Mouse (Mus musculus) forebrain, embryonic 14.5 days (tissue): ENCODE data around the gene Slc10a7. TPM values are rescaled to one million over a fixed set of nuclear protein-coding genes. Genes with fewer than 3 reads are reported as not detected.
"Not testable (repeated sequence)": the region's sequence is repeated elsewhere in the genome, so short reads cannot be mapped to it uniquely, and the experiment has no call there.

Experiments used
- ATAC-seq: fragments of 200-750 bp; cut with Nextera tagmentation; 2 replicates; pipeline ENCODE4 v1.8.0; 2017; ENCODE audit warnings: mild to moderate bottlenecking, moderate library complexity
- DNase-seq: peaks from one replicate; pipeline ENCODE4 v3.0.0-alpha.2; 2015; ENCODE audit warnings: low spot score
- H3K27ac ChIP-seq: fragments of 300-500 bp; sonication (generic); 2 replicates; pipeline ENCODE4 v1.5.1; 2014; ENCODE audit warnings: low read depth, mild to moderate bottlenecking, control low read depth, low read length, moderate library complexity
- H3K27me3 ChIP-seq: fragments of 300-500 bp; sonication (generic); replicated peaks from 2 replicates; pipeline ENCODE4 v1.6.1; 2014; ENCODE audit warnings: low read length, control low read depth, mixed read lengths; ENCODE audit not compliant: control insufficient read depth, insufficient read depth
- H3K36me3 ChIP-seq: fragments of 300-500 bp; sonication (generic); 2 replicates; pipeline ENCODE4 v1.6.1; 2014; ENCODE audit warnings: low read length, control low read depth; ENCODE audit not compliant: control insufficient read depth, insufficient read depth
- H3K4me1 ChIP-seq: fragments of 300-500 bp; sonication (generic); 2 replicates; pipeline ENCODE4 v1.6.1; 2014; ENCODE audit warnings: antibody characterized with exemption, low read length, control low read depth; ENCODE audit not compliant: control insufficient read depth, insufficient read depth
- H3K4me2 ChIP-seq: fragments of 300-500 bp; sonication (generic); 2 replicates; pipeline ENCODE4 v1.6.1; 2014; ENCODE audit warnings: mild to moderate bottlenecking, control low read depth, low read length
- H3K4me3 ChIP-seq: fragments of 300-500 bp; sonication (generic); 2 replicates; pipeline ENCODE4 v1.5.1; 2014; ENCODE audit warnings: low read depth, low read length, control low read depth
- H3K9ac ChIP-seq: fragments of 300-500 bp; sonication (generic); 2 replicates; pipeline ENCODE4 v1.6.1; 2014; ENCODE audit warnings: mild to moderate bottlenecking, low read length, control low read depth, moderate library complexity
- H3K9me3 ChIP-seq: fragments of 300-500 bp; sonication (generic); replicated peaks from 2 replicates; pipeline ENCODE4 v1.6.1; 2016; ENCODE audit warnings: low read length, control low read depth, mixed read lengths; ENCODE audit not compliant: control insufficient read depth
- WGBS: fragments of 180-500 bp; shearing (Covaris S2); extraction: QIAGEN DNeasy Blood & Tissue Kit; methylation state at CpG from one replicate; pipeline ENCODE4 v1.1.7; 2014; 5-methylcytosine and 5-hydroxymethylcytosine counted together
- polyA plus RNA-seq: library from polyadenylated mRNA; unstranded; fragments of >200 nt; fragmentation: Nextera tagmentation; extraction: Ambion mirVana; gene quantifications from 2 replicates; pipeline ENCODE4 v1.2.1, GENCODE M21; 2014

The Slc10a7 gene
- polyA plus RNA-seq, 1 experiment from 2014 or later, result 5.2 TPM

GRCm38 (mm10) chr8:78698331-78698741 lies 189.2 kb downstream of the Slc10a7 start:
- Histone ChIP-seq H3K27me3 (no peaks in the 10 kb centered on the region), H3K27ac (no peak overlapping the region), H3K9ac (no peak overlapping the region), H3K4me1 (0 out of 2 replicates have a peak, but pooled peaks cover 2% of the 10 kb centered on the region), H3K36me3 (0 out of 2 replicates have a peak, but pooled peaks cover 8% of the 10 kb centered on the region), H3K4me2 (no peak overlapping the region), H3K9me3 (no peaks in the 10 kb centered on the region), H3K4me3 (no peak overlapping the region)
- ATAC-seq (no peak), DNase-seq (no peak)
- 91% methylated on average over 14 of the region's 14 CpGs for WGBS

GRCm38 (mm10) chr8:78703068-78703820 lies 194.1 kb downstream of the Slc10a7 start:
- Histone ChIP-seq H3K27me3 (no peaks in the 10 kb centered on the region), H3K36me3 (0 out of 2 replicates have a peak, but pooled peaks cover 8% of the 10 kb centered on the region), H3K4me3 (no peak overlapping the region), H3K27ac (no peak overlapping the region; the same call in 1 of the 2 replicates), H3K4me1 (no peaks in the 10 kb centered on the region), H3K9me3 (no peaks in the 10 kb centered on the region), H3K9ac (no peak overlapping the region), H3K4me2 (no peak overlapping the region)
- peak; percentile 40; the same call in 1 of the 2 replicates for ATAC-seq
- DNase-seq, result no peak
- 55% methylated on average over 11 of the region's 11 CpGs for WGBS

GRCm38 (mm10) chr8:78705980-78706379 lies 196.8 kb downstream of the Slc10a7 start:
- no peak overlapping the region for H3K27ac ChIP-seq
- H3K9ac ChIP-seq, result no peak overlapping the region
- no peak overlapping the region for H3K4me2 ChIP-seq
- H3K36me3 ChIP-seq, result no peaks in the 10 kb centered on the region
- 74% methylated on average over 9 of the region's 9 CpGs for WGBS
- H3K9me3 ChIP-seq, result no peaks in the 10 kb centered on the region
- H3K4me1 ChIP-seq, result no peaks in the 10 kb centered on the region
- ATAC-seq, result no peak
- DNase-seq, result no peak
- no peaks in the 10 kb centered on the region for H3K27me3 ChIP-seq
- no peak overlapping the region for H3K4me3 ChIP-seq

DNA sequence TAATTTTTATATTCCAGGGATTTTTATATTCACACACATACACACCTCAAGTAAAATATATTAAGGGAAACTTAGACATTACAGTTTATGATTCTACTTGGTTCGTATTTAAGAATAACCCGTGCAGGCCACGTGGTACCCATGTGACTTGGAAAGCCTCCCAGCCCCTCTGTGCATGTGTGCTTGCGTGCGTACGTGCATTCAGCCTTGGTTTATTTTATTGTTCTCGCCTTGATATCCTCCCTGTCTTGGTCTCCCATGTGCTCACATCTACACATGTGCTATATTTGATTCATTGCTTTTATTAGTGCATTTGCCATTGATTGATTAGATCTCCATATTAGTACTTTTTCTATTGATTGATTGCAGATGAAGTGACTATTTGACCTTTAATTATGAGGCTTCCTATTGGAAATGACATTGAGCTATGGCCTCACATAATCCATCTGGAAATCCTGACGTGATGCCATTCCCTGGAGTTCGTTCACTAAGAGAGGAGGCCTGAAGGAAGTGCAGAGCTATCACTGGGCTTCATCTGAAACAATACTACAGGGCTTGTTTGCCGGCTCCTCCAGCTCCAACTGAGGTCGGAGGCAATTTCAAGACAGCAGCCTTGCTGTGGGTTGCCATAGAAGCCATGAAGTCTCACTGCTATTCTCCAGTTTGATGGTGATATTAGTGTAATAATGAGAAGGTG lies 200.9 kb downstream of the Slc10a7 start:
- Histone ChIP-seq H3K9ac (no peak overlapping the region), H3K27ac (no peak overlapping the region), H3K4me3 (no peak overlapping the region), H3K4me1 (no peaks in the 10 kb centered on the region), H3K4me2 (no peak overlapping the region), H3K36me3 (no peaks in the 10 kb centered on the region), H3K27me3 (no peaks in the 10 kb centered on the region), H3K9me3 (no peaks in the 10 kb centered on the region)
- ATAC-seq (no peak), DNase-seq (no peak)
- 86% methylated on average over 11 of the region's 11 CpGs for WGBS

DNA sequence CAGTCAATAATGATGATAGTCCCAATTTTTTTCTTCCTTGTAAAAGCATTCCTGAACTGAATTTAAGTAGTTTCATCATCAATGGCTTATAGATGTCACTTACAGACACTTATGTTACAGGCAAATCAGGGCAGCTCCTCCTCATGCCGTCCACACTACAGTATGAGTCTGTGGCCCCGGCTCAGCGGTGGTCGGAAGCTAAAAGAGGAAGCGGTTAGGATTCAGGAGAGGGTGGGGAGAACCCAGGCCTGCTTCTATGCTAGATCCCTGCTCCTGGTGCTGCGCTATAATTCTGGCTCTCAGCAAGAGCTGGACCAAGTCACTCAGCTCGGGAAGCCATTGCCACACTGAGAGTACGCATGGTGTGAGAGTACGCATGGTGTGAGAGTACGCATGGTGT lies 201.8 kb downstream of the Slc10a7 start:
- Histone ChIP-seq H3K27me3 (no peaks in the 10 kb centered on the region), H3K4me1 (no peaks in the 10 kb centered on the region), H3K27ac (no peak overlapping the region), H3K9me3 (no peaks in the 10 kb centered on the region), H3K4me3 (no peak overlapping the region), H3K36me3 (no peaks in the 10 kb centered on the region), H3K9ac (no peak overlapping the region), H3K4me2 (no peak overlapping the region)
- DNase-seq, result no peak
- no peak for ATAC-seq
- 96% methylated on average over 10 of the region's 10 CpGs for WGBS

- Histone ChIP-seq H3K9ac (no peak overlapping the region), H3K27ac (no peak overlapping the region), H3K36me3 (no peaks in the 10 kb centered on the region), H3K4me2 (no peak overlapping the region), H3K4me3 (no peak overlapping the region), H3K27me3 (no peaks in the 10 kb centered on the region), H3K9me3 (no peaks in the 10 kb centered on the region), H3K4me1 (no peaks in the 10 kb centered on the region)
- DNase-seq, result no peak
- ATAC-seq, result no peak
- WGBS, result 68% methylated on average over 4 of the region's 4 CpGs
These were observed 205.7 kb downstream of the Slc10a7 start for GRCm38 (mm10) chr8:78714880-78715279.

DNA sequence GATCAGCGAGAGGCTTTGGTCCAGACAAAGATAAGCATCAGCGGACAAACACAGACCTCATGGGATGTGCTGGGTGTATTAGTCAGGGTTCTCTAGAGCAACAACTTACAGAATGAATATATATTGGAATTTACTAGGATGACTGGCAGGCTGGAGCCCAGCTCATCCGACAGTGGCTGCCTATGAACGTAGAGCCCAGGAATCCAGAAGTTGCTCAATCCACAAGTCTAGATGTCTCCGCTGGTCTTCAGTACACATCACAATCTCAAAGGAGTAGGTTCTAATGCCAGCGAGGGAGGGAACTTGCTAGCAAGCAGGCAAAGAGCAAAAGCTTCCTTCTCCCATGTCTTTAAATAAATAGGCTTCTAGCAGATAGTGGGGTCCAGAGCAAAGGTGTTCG lies 207.4 kb downstream of the Slc10a7 start:
- Histone ChIP-seq H3K4me3 (no peak overlapping the region), H3K36me3 (no peaks in the 10 kb centered on the region), H3K4me2 (no peak overlapping the region), H3K9ac (no peak overlapping the region), H3K27me3 (no peaks in the 10 kb centered on the region), H3K4me1 (no peaks in the 10 kb centered on the region), H3K9me3 (no peaks in the 10 kb centered on the region), H3K27ac (no peak overlapping the region)
- 94% methylated on average over 7 of the region's 7 CpGs for WGBS
- no peak for DNase-seq
- ATAC-seq, result no peak

DNA sequence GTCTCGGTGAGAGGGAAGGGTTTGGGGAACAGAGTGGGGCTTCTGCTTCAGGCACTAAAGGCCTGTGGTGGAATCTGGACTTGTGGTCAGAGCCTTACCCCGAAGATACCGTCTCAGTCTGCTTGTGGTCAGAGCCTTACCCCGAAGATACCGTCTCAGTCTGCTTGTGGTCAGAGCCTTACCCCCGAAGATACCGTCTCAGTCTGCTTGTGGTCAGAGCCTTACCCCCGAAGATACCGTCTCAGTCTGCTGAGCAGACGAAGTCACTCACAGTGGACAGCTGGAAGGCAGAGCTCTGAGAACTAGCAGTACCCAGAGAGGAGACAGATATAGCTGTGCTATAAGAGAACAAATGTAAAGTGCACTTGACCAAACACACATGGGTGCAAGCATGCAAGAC lies 208.0 kb downstream of the Slc10a7 start:
- WGBS, result 92% methylated on average over 10 of the region's 10 CpGs

More for the DNA sequence above, 208.0 kb downstream of the Slc10a7 start:
- not testable (repeated sequence) for H3K27ac ChIP-seq, H3K36me3 ChIP-seq, ATAC-seq, H3K4me2 ChIP-seq, H3K4me3 ChIP-seq, H3K9me3 ChIP-seq, H3K4me1 ChIP-seq, H3K27me3 ChIP-seq, DNase-seq, H3K9ac ChIP-seq
